Mouse (Mus musculus) mesoderm, embryonic 11.5 days (tissue): ENCODE measurements around the gene Rptor.

Experiments used
- DNase-seq: peaks from one replicate; pipeline ENCODE4 v3.0.0-alpha.2; 2012; ENCODE audit warnings: low read depth, low spot score

Gene Rptor

DNA sequence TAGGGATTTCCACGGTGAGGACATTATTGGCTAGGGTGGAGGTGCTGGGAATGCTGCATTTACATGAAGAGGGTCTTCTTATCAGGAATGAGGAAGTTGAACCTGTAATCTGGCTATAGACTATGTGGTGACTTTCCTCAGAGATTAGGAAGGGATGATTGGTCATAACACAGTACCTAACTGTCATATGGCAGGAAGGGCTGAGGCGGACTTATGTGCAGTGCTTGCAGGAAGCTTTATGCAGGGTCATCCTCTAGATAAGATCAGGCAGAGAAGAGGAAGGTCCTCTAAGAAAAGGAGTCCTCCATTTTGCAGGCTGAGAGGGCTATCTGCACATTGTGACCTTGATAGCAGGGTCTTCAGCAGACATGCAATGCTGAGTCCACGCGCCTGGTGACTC lies 180.9 kb downstream of the Rptor start:
- DNase-seq: no peak

DNA sequence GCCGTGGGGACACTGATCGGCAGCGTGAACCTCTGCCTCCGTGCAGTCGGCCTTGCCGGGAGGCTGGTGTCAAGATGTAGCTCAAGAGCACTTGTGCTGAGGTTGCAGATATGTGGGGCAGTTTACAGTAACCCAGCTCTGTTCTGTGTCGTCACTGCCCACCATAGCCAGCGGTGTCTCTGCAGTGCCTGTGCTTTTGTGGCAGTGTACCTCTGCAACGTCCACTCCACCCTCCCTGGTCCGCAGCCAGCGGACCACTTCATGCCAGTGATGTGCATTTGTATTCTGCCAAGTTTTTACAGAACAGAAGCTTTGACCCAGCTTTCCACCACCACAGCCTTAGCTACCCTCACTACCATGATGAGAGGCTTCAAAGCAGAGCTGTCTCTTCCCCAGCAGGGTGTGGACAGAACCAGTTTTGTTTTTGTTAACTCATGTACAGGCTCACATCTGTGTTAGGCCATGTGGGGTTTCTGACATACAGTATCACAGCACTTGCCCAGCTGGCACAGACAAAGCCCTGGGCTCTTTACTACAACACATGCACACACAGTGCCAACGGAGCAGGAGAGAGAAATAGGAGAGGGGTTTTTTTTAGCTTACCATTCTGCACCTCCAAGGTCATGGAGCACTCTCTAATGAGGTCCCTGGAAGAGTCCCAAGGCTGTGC lies 182.1 kb downstream of the Rptor start:
- no peak for DNase-seq

DNA sequence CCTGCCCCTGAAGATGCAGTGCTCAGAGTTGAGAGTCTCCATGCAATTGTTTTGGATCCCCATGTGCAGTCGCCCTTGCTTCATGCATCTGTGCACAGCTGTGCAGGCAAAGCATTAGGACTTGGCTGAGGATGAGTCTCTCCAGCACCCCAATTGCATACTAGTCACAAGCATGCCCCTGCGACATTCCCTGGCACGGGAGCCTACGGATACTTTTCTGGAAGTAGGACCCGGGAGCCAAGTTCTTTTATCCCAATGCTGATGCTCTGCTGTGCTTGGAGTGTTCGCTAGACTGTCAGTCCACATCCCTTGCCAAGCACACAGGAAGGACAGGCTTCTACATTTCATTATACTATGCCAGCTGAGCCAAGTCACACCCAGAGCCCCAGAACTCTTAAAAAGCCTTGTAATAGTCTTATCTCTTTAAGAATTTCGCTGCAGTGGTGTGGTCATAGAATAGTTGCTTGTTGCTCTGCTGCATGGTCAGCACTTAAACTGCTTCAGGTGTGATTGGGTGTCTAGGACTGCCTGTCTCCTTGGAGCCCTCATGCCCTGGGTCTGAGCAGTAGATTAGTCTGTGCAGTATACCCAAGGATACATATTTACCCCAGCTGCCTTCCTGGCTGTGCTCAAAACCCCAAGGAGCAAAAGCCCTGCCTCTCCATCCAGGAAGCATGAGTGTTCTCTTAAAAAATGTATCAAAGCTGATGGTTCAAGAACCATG lies 183.1 kb downstream of the Rptor start:
- no peak for DNase-seq

DNA sequence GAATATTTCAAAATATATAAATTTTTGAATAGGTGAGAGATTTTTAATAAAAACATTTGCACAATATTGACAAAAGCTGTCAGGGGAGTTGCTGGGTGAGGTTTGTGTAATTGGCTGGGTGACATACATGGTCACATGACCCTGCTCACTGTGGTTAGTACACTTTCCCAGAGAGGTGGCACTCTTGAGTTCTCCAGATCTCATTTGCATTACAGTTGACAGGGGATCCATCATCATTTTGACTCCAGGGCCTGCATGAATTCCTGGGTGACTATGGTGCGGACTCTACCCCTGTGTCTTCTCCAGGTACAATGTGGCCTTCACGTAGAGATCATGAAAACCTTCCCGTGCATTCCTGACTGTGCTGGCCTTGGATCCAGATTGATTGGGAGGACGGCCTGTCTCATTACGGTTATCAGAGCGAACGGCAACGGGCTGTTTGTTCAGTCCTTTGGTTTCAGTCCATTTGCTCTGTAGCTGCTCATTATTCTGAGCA lies 183.7 kb downstream of the Rptor start:
- DNase-seq: no peak

DNA sequence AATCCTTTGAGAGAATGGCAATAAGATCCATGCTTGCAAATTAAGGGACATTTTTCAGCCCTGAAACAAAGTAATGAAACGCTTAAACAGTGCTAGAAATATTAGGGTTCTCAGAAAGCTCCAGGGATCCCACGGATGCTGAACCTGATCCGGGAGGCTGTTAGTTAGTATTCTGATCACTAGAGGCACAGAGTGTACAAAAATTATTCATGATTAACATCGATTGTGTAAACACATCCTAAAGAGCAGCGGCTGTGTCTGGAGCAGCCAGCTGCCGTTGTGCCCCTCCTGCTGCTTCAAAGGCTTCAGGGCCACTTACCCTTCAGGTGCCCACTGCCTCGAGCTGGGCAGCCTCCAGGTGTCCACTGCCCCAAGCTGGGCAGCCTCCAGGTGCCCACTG lies 185.8 kb downstream of the Rptor start:
- DNase-seq: no peak

DNA sequence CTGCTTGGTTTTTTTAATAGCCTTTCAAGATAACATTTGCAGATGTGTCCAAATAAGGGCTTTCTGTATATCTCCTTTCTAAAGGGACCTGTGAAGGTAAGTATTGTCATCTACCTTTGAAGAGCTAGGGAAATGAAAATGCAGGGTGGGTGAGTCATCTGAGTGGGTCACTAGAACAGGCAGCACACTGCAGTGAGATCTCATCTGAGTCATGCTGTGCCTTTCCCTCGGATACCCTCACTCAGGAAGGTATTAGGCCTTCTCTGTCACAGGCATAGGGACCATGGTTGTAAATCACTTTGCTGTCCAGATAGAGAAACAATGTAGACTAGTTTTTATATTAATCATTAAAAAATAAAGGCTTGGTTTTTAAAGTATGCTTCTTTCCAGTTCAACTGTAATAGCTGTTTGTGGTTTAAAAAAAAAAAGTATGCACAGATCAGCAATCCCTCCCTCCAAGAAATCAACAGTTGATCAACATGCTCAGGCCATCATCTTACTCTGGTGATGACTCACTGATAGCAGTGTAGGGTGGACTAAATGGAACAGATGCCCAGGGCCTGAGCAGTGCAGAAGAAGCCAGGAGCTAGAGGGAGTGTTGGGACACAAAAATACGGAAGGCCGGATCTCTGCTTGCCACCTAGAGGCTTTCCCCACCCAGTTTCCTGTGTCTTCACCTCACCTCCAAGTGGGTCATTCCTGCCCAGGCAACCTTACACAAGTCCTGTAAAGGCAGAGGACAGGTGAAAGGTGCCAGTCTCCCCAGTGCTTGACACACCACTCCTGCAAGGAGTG lies 186.4 kb downstream of the Rptor start:
- DNase-seq: no peak

DNA sequence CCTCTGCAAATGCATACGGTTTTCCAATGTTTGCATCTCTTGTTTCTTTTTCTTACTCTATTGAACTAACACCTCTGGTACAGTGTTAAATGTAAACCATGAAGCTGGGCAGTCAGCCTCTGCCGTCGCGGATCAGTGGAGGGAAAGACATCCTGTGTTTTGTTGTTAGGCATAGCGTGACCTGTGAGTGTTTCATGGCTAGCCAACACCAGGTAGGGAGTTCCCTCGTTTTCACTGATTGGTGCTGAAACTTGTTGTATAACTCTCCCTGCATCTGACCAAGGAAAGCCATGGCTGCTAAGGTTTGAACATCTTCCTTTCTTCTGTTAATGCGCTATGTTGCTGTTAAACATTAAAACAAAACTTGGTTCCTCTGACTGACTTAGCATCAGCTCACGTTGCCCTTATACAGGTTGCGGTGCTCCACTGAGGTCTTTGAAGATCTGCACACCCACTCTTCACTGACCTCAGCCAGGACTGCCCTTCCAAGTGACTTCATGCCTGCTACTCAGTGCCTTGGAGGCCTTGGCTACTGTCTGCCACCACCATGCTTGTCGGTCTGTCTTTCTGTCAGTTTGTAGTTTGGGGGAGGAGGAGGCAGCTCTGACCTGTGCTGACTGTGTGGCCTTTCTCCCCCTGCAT lies 189.3 kb downstream of the Rptor start:
- no peak for DNase-seq

DNA sequence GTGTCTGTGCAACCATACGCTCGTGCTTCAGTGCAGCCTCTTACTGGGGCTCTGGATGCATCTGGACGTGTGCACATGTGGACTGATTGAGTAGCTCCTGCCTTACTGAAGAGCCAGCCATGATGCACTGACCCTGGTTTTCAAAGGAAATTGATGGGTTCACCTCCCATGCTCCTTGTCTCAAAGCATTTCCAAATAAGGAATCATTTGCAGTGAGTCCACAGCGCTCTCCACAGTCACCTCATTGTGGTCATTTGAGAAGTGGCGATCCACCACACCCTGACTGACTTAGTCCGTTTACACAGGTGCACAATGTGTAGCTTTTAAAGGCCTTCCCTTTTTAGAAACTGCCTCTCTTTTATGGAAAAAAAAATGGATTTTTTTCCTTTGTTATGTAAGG lies 190.7 kb downstream of the Rptor start:
- DNase-seq: peak; percentile 43

DNA sequence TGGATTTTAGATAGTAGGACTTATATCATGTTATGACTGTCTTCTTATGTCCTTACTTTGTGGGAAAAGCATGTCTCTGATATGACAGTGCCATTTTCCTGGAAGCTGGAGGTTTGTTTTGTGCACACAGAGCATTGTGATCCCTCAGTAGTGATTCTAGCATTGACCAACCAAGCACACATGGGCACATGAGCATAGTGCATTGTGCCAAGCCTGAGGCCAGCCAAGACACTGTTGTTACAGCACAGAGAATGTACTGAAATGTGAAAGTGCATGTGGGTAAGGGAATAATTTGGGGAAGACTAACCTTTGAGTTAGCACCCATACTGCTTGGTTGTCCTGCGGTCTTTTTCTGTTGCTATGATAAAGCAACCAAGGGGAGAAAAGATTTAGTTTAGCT lies 191.3 kb downstream of the Rptor start:
- no peak for DNase-seq

DNA sequence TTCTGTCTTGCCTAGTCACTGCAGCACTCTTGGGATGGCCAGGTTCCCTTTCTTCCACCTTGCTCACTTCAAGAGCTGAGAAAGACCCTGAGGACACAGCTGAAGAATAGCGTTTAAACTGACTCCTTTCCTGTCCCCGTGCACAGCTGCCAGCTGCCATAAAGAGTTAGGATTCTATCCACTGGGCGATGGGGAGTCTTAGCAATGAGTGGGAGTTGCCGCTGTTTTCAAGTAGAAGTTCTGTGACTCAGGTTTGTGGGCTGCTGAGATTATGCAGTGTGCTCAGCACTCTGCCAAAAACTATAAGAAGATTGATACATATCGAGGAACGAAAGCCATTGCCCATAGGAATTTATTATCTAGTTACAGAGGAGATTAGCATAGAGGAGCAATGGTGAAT lies 192.0 kb downstream of the Rptor start:
- DNase-seq: no peak

DNA sequence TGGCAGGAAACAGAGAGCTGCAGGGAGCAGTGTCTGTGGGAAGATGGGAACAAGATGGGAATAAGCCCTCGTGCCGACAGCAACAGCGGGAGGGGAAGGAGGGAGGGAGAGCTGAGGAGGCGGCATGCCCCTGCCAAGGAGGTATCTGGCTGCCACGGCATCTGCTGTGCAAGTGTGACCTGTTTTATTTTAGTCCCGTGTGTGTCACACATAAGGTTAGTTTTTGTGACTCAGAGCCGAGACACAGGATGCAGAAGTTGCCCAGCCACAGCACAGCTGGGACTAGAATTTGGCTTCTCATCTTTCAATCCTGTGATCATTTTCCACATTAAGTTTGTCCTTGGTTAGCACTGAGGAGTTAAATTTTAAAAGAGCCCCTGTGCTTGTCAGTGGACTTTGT lies 193.7 kb downstream of the Rptor start:
- no peak for DNase-seq

DNA sequence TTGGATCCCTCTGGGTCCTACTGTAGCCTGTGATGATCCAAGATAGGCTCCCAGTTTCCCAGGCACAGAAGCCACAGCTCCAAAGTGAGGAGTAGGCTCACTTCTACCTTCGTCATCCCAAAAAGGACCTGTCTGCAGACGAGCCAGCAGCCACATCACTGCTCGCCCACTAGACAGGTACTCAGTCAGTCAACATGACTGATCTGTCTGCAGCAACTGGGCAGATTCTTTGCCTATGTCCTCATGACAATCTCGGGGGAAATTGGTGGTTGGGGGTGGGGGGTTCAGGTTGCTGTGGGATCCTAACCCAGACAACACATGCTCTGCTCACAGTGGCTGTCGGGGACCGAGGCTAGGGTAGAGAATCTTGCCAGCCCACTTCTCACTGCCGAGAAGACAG lies 194.1 kb downstream of the Rptor start:
- no peak for DNase-seq

DNA sequence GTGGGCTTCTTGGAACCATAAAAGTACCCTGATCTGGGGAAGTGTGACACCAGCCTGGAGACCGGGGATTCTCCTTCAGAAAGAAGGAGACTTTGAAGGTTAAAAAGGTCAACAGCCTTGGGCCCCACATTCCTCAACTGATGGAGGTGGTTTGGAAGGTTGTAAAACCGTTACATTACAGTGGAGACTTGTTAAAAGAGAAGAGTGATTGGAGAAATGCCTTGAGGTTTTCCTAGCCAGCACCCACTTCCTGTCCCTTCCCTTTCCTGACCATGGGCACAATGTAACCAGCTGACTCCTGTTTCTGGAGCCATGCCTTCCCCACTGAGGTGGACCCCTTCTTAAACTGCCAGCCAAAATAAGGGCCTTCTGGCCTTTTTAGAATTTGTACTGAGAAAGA lies 196.8 kb downstream of the Rptor start:
- DNase-seq: no peak

DNA sequence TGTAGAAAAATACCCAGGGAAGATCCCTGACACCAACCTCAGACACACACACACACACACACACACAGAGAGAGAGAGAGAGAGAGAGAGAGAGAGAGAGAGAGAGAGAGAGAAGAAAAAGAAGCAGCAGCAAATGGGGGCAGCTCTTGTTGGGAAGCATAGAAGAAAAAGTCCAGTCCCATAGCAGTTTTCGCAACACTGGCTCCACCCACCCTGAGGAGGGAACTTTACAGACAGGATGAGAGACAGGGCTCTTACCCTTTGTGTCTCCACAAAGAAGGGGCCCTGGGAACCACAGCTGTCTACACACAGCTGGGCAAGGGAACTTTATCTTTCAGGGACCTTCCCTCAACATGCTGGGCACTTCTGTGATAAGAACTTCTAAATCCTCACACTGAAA lies 199.2 kb downstream of the Rptor start:
- DNase-seq: no peak

DNA sequence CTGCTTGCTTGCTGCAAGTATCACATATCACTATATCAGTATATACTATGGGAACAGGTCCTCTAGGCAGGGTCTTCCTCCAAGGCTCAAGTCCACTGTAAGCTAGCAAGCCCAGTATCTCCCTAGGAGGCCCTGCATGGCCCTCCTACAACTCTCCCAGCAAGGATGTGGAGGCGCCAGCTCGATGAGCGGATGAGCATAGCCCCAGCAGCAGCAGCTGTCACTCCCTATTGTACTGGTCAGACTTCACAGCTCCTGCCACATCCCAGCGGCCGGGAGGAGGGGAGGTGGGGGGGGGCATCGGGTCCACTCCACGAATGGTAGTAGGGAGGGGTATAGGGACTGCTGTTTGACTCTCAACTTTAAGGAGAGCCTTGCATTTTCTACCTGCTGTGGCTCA lies 200.2 kb downstream of the Rptor start:
- DNase-seq: no peak

DNA sequence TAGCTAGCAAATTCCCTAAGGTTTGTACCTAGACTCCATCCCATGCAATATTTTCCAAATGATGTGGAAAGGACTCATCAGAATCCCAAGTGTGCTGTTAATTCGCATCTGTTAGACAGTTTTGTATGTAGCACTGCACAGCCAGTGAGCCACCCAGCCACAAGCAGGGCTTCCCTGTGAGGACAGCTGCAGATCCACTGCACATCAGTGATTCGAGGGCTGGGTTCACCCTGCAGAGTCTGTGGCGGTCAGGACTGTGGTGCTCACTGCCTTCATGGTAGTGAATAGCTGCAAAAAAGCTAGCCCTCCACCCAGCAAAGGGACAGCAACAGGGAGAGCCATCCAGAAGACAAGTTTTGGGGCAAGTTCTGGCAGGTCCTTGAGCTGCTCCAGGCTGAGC lies 201.7 kb downstream of the Rptor start:
- DNase-seq: no peak

DNA sequence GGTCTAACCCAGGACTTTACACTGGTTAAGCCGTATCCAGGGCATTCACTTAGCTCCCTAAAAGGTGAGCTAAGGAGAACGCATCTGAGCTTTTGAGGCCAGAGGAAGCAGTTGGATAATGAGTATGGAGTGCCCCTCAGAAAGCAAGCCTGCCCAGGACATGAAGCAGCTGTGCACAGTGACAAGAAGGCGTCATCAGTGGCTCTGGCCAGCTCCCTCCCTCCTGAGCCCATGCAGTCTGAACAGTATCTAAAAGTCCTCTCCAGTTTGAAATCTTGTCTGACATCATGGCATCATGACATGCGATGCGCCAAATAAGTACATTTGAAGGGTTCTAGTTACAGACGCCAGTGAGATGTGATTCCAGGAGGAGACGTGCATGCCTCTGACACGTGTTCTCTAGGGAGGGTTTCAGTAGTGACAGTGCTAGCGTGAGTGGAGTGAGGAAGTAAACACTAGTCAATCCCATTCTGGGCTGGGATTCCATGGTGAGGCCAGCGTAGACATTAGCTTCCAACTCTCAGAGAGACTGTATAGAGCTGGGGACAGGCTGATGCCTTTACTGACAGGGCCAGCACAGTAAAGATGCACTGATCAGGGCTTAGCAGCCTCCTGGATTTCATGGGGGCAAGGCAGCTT lies 202.5 kb downstream of the Rptor start:
- DNase-seq: no peak

DNA sequence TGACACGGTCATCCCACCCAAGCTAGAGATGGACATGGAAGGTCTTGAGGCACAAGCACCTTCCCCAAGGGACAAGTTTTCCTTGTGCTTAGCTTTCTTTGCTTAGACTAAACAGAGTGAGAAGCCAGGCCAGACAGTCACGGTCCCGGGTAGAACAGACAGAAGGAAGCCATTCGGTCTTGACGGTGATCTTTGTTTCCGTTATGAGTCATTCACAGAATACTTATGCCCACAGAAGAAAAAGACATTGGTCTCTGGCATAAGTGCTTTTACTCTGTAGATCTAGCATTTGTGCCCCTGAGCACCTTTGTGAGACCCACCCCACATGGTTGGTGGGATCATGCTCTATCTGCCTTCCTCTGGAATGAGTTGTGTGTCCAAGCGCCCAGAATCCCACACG lies 203.8 kb downstream of the Rptor start:
- DNase-seq: no peak

DNA sequence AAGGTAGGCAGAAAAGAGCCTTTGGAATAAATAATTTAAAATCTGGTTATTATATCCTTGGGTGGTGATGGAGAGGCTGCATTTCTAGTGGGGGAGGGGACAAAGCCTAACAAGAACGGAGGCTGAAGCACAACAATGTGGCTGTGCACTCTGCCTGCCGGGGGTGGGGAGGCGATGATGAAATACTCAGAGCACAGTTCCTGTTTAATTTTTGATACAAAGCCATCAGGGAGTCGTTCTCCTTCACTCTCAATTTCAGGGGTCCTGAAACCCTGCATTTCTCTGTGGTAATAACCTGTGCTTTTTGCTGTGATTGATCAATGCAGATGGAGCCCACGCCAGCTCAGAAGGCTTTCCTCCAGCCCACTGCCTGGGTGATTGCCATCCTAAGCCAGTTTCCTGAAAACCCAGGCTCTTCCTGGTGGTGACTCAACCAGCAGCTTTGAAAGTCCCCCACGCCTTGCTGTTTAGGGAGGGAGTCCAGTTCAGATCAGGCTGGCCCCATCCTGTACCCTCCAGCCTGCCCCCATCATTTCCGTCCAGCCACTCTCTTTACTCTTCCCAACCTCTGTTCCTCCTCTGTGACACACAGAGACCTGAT lies 204.8 kb downstream of the Rptor start:
- no peak for DNase-seq

DNA sequence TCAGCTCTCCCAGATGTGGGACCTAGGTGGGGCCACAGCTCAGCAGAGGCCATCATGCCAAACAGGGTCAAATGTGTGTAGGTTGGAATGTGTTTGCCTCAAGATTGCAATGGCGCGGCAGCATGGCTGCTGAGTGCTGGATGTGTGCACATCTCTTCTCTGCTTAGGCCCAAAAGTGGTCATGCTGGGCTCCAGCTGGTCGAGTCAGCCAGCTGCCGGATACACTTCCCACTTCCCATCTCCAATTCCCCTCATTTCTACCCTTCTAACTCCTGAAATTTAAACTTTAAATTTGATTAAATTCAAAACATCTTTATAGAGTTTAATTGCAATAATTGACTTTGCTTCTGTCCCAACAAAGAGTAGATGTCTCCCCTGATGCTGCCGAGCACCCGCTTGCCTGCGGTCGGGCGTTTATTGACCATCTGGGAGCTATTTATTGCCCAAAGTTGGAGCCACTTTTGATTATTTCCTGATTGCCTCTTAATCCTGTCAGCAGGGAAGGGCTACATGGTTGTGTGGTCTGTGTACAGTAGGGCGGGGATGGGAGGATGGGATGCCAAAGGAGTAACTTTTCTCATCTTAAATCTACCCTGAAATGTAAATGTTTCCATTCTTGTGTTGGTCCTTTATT lies 206.1 kb downstream of the Rptor start:
- no peak for DNase-seq

DNA sequence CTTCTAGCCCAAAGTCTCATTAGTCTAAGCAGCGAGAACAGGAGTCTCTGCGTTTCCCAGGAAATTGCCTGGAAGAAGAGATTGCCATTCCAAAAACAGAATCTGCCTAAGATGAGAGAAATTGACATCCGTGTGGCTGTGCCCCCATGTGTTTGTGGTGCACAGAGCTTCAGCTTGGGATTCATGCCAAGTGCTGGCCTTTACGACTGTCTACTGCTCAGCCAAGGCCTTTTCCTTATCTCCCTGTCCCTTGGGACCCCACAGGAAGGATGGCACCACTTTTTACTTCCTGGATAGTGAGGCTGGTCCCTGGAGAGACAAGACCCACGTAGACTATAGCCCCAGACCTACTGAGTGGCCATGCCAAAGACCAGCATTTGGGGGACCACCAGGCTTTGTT lies 206.6 kb downstream of the Rptor start:
- DNase-seq: no peak
